Mouse (Mus musculus) hindbrain, embryonic 16.5 days (tissue): ENCODE results near the gene Kdelr1. TPM values are rescaled to one million over a fixed set of nuclear protein-coding genes. Genes with fewer than 3 reads are reported as not detected.

ENCODE experiments used
- ATAC-seq: fragments of 200-750 bp; cut with Nextera tagmentation; 2 replicates; pipeline ENCODE4 v1.8.0; 2017; ENCODE audit warnings: moderate TSS enrichment, moderate library complexity
- H3K27ac ChIP-seq: fragments of 300-500 bp; sonication (generic); 2 replicates; pipeline ENCODE4 v1.5.1; 2014; ENCODE audit warnings: low read depth, mild to moderate bottlenecking, control low read depth, low read length, moderate library complexity
- H3K27me3 ChIP-seq: fragments of 300-500 bp; sonication (generic); replicated peaks from 2 replicates; pipeline ENCODE4 v1.6.1; 2014; ENCODE audit warnings: low read length; ENCODE audit not compliant: control insufficient read depth, insufficient read depth
- H3K36me3 ChIP-seq: fragments of 300-500 bp; sonication (generic); 2 replicates; pipeline ENCODE4 v1.6.1; 2014; ENCODE audit warnings: mild to moderate bottlenecking, low read length, moderate library complexity, mixed read lengths; ENCODE audit not compliant: control insufficient read depth, insufficient read depth
- H3K4me1 ChIP-seq: fragments of 300-500 bp; sonication (generic); 2 replicates; pipeline ENCODE4 v1.6.1; 2014; ENCODE audit warnings: low read depth, low read length; ENCODE audit not compliant: control insufficient read depth, insufficient read depth
- H3K4me2 ChIP-seq: fragments of 300-500 bp; sonication (generic); 2 replicates; pipeline ENCODE4 v1.6.1; 2014; ENCODE audit warnings: mild to moderate bottlenecking, low read length, control low read depth, moderate library complexity
- H3K4me3 ChIP-seq: fragments of 300-500 bp; sonication (generic); 2 replicates; pipeline ENCODE4 v1.5.1; 2014; ENCODE audit warnings: mild to moderate bottlenecking, low read length, control low read depth, moderate library complexity
- H3K9ac ChIP-seq: fragments of 300-500 bp; sonication (generic); 2 replicates; pipeline ENCODE4 v1.6.1; 2014; ENCODE audit warnings: low read depth, mild to moderate bottlenecking, control low read depth, low read length, moderate library complexity
- H3K9me3 ChIP-seq: fragments of 300-500 bp; sonication (generic); 2 replicates; pipeline ENCODE4 v1.6.1; 2014; ENCODE audit warnings: mild to moderate bottlenecking, low read length, moderate library complexity; ENCODE audit not compliant: control insufficient read depth
- whole genome bisulfite sequencing: fragments of 180-500 bp; shearing (Covaris S2); extraction: QIAGEN DNeasy Blood & Tissue Kit; methylation state at CpG from one replicate; pipeline ENCODE4 v1.1.7; 2014; 5-methylcytosine and 5-hydroxymethylcytosine counted together
- polyA plus RNA-seq: library from polyadenylated mRNA; unstranded; fragments of >200 nt; fragmentation: Nextera tagmentation; extraction: Ambion mirVana; gene quantifications from 2 replicates; pipeline ENCODE4 v1.2.1, GENCODE M21; 2015

Kdelr1 gene
- polyA plus RNA-seq, 1 experiment from 2014 or later: 54.5 TPM

GRCm38 (mm10) chr7:45928626-45929295 lies 56.2 kb downstream of the Kdelr1 start:
- peaks cover 3% of the 10 kb centered on the region; the same call in 1 of the 2 replicates for H3K4me1 ChIP-seq
- H3K4me2 ChIP-seq: peak overlapping the region; percentile 32
- 10% methylated on average over 21 of the region's 23 CpGs for WGBS
- H3K4me3 ChIP-seq: no peak overlapping the region
- H3K9ac ChIP-seq: peak overlapping the region; percentile 41
- H3K36me3 ChIP-seq: no peaks in the 10 kb centered on the region
- H3K9me3 ChIP-seq: peaks cover 3% of the 10 kb centered on the region; the same call in 1 of the 2 replicates
- no peak for ATAC-seq
- no peak overlapping the region for H3K27ac ChIP-seq
- peaks cover 4% of the 10 kb centered on the region for H3K27me3 ChIP-seq

DNA sequence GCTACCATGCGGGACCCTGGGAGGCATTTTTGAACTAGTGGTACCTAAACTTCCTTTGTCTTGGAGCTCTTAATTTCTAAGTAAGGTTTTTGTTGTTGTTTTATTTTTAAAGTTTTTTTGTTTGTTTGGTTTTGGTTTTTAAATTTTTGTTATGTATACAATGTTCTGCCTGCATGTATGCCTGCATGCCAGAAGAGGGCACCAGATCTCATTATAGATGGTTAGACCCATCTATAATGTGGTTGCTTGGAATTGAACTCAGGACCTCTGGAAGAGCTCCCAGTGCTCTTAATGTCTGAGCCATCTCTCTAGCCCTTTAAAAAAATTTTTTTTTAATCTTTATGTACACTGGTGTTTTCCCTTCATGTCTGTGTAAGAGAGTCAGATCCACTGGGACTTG lies 57.1 kb downstream of the Kdelr1 start:
- WGBS: 97% methylated on average over 1 of the region's 1 CpGs
- peaks cover 3% of the 10 kb centered on the region; the same call in 1 of the 2 replicates for H3K9me3 ChIP-seq
- no peak overlapping the region for H3K4me2 ChIP-seq
- H3K4me1 ChIP-seq: no peaks in the 10 kb centered on the region
- H3K9ac ChIP-seq: no peak overlapping the region
- H3K36me3 ChIP-seq: no peaks in the 10 kb centered on the region
- H3K27me3 ChIP-seq: peaks cover 4% of the 10 kb centered on the region
- no peak overlapping the region for H3K4me3 ChIP-seq
- no peak overlapping the region for H3K27ac ChIP-seq
- ATAC-seq: no peak

Other genes with a start within 250 kb of the Kdelr1 start
- 16.7 and 17.5 TPM in 2 replicates for gene Rasip1, start 245.3 kb upstream of the Kdelr1 start, polyA plus RNA-seq
- 2.9 and 5.2 TPM in 2 replicates for gene Mamstr, start 232.8 kb upstream of the Kdelr1 start, polyA plus RNA-seq
- 0.09 and 0.19 TPM in 2 replicates for gene Fut2, start 206.4 kb upstream of the Kdelr1 start, polyA plus RNA-seq
- 0.84 and 0.94 TPM in 2 replicates for gene Ntn5, start 188.8 kb upstream of the Kdelr1 start, polyA plus RNA-seq
- gene Sec1, start 178.4 kb upstream of the Kdelr1 start, polyA plus RNA-seq: 0.43 and 0.45 TPM in 2 replicates
- 63.8 and 68.2 TPM in 2 replicates for gene Car11, start 172.9 kb upstream of the Kdelr1 start, polyA plus RNA-seq
- 3.2 and 3.3 TPM in 2 replicates for gene Dbp, start 167.7 kb upstream of the Kdelr1 start, polyA plus RNA-seq
- 508 and 537 TPM in 2 replicates for gene Rpl18, start 157.3 kb upstream of the Kdelr1 start, polyA plus RNA-seq
- 23.9 and 28.3 TPM in 2 replicates for gene Sphk2, start 154.8 kb upstream of the Kdelr1 start, polyA plus RNA-seq
- 0.37 and 0.44 TPM in 2 replicates for gene Fam83e, start 151.6 kb upstream of the Kdelr1 start, polyA plus RNA-seq
- gene Spaca4, start 147.0 kb upstream of the Kdelr1 start, polyA plus RNA-seq: not detected in 2 replicates
- gene Lmtk3, start 89.0 kb upstream of the Kdelr1 start, polyA plus RNA-seq: 17.2 and 21.3 TPM in 2 replicates
- 5.1 and 6.6 TPM in 2 replicates for gene Sult2b1, start 88.1 kb upstream of the Kdelr1 start, polyA plus RNA-seq
- 243 TPM in 2 replicates for gene Cyth2, start 58.2 kb upstream of the Kdelr1 start, polyA plus RNA-seq
- 1.2 TPM in 2 replicates for gene Kcnj14, start 48.0 kb upstream of the Kdelr1 start, polyA plus RNA-seq
- 44.0 and 46.7 TPM in 2 replicates for gene Grwd1, start 41.8 kb upstream of the Kdelr1 start, polyA plus RNA-seq
- gene Grin2d, start 5.6 kb downstream of the Kdelr1 start, polyA plus RNA-seq: 3.3 and 3.4 TPM in 2 replicates
- gene Syngr4, start 23.9 kb downstream of the Kdelr1 start, polyA plus RNA-seq: 0.22 TPM in 1 of 2 replicates, not detected in the other
- gene Tmem143, start 24.2 kb downstream of the Kdelr1 start, polyA plus RNA-seq: 6.5 and 8.2 TPM in 2 replicates
- gene Emp3, start 48.6 kb downstream of the Kdelr1 start, polyA plus RNA-seq: 33.2 and 39.9 TPM in 2 replicates
- 6.6 and 8.7 TPM in 2 replicates for gene Ccdc114, start 51.3 kb downstream of the Kdelr1 start, polyA plus RNA-seq
- 0.53 and 1.0 TPM in 2 replicates for gene Abcc6, start 157.5 kb downstream of the Kdelr1 start, polyA plus RNA-seq
- 47.3 TPM in 2 replicates for gene Nomo1, start 160.9 kb downstream of the Kdelr1 start, polyA plus RNA-seq
- gene Kcnj11, start 228.0 kb downstream of the Kdelr1 start, polyA plus RNA-seq: 3.5 and 3.7 TPM in 2 replicates